Mouse (Mus musculus) forebrain, embryonic 10.5 days (tissue): ENCODE measurements around the gene Rhd. TPM values are rescaled to one million over a fixed set of nuclear protein-coding genes. Genes with fewer than 3 reads are reported as not detected.

ENCODE experiments used
- DNase-seq: peaks from one replicate; pipeline ENCODE4 v3.0.0-alpha.2; 2017; ENCODE audit warnings: low spot score; ENCODE audit errors: extremely low spot score
- H3K27ac ChIP-seq: fragments of 300-500 bp; sonication (generic); 2 replicates; pipeline ENCODE4 v1.5.1; 2016; ENCODE audit warnings: mild to moderate bottlenecking
- H3K27me3 ChIP-seq: fragments of 300-500 bp; sonication (generic); 2 replicates; pipeline ENCODE4 v1.6.1; 2016; ENCODE audit warnings: mild to moderate bottlenecking; ENCODE audit not compliant: poor library complexity, severe bottlenecking
- H3K36me3 ChIP-seq: fragments of 300-500 bp; sonication (generic); replicated peaks from 2 replicates; pipeline ENCODE4 v1.6.1; 2016; ENCODE audit warnings: mild to moderate bottlenecking, moderate library complexity
- H3K4me1 ChIP-seq: fragments of 300-500 bp; sonication (generic); 2 replicates; pipeline ENCODE4 v1.6.1; 2016
- H3K4me3 ChIP-seq: fragments of 300-500 bp; sonication (generic); 2 replicates; pipeline ENCODE4 v1.5.1; 2016; ENCODE audit warnings: mild to moderate bottlenecking, moderate library complexity
- H3K9me3 ChIP-seq: fragments of 300-500 bp; sonication (generic); 2 replicates; pipeline ENCODE4 v1.6.1; 2016; ENCODE audit warnings: mild to moderate bottlenecking, moderate library complexity
- WGBS: fragments of 180-500 bp; shearing (Covaris S2); methylation state at CpG from one replicate; pipeline ENCODE4 v1.1.7; 2016; 5-methylcytosine and 5-hydroxymethylcytosine counted together
- polyA plus RNA-seq: library from polyadenylated mRNA; unstranded; fragments of >200 nt; fragmentation: Nextera tagmentation; extraction: Ambion mirVana; gene quantifications from 2 replicates; pipeline ENCODE4 v1.2.1, GENCODE M21; 2016

The Rhd gene
- polyA plus RNA-seq, 1 experiment from 2014 or later, result 14.5 TPM

DNA sequence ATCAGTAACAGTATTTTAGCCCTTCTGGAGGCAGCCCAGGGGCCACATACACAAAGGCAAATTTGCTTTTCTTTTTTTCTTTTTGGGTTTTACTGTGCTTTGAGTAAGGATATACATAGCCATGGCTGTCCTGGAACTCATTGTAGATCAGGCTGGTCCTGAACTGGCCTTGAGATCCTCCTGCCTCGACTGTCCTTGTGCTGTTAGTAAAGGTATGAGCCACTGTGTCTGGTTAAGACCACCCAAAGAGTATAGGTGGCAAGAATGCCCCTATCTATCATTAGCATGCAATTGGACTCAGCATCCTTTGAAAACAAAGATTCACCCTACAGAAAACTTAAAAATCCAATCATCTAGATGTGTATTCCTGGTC, 64.1 kb downstream of the Rhd start:
- no peaks in the 10 kb centered on the region for H3K9me3 ChIP-seq
- no peak for DNase-seq
- no peak overlapping the region for H3K4me3 ChIP-seq
- no peak overlapping the region for H3K27ac ChIP-seq
- no peaks in the 10 kb centered on the region for H3K27me3 ChIP-seq
- peaks cover 59% of the 10 kb centered on the region for H3K36me3 ChIP-seq
- peaks cover 44% of the 10 kb centered on the region for H3K4me1 ChIP-seq
- 82% methylated on average over 1 of the region's 1 CpGs for WGBS

DNA sequence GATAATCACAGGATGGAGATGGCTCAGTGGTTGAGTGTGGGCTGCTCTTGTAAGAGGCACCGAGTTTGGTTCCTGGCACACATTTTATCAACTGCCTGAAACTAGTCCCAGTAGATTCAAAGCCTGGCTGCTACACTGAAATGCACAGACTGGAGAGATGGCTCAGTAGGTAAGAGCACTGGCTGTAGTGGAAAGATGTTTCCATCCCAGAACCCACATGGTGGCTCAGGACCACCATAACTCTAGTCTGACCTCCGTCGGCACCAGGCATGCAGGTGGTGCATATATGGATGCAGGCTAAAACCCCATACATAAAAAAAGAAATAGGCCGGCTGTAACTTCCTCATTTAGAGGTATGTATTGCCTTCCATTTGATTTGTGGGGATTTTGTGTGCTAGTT, 65.2 kb downstream of the Rhd start:
- Histone ChIP-seq H3K4me3 (no peak overlapping the region), H3K4me1 (peaks cover 41% of the 10 kb centered on the region), H3K36me3 (peaks cover 65% of the 10 kb centered on the region), H3K27ac (no peak overlapping the region), H3K9me3 (no peaks in the 10 kb centered on the region), H3K27me3 (no peaks in the 10 kb centered on the region)
- DNase-seq, result no peak
- WGBS, result 91% methylated on average over 4 of the region's 4 CpGs

DNA sequence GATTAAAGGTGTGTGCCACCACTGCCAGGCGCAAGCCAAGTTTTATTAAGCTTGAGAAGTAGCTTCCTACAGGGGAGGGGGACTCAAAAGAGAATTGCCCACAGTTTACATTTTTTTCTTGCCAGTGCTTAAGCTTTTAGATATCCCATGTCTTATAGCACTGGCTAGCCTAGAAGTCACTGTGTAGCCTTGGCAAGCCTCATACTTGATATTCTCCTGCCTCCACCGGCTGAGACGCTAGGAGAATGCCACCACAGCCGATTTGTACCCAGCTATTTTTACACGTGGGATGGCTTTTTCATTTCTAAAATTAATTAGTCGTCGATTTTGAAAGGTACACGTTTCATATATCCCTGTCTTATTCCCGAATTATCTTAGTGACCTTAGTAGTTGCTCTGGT, 65.9 kb downstream of the Rhd start:
- H3K4me1 ChIP-seq, result peaks cover 34% of the 10 kb centered on the region
- peaks cover 65% of the 10 kb centered on the region for H3K36me3 ChIP-seq
- peak overlapping the region; percentile 100 for H3K4me3 ChIP-seq
- H3K9me3 ChIP-seq, result no peaks in the 10 kb centered on the region
- WGBS, result 31% methylated on average over 9 of the region's 9 CpGs
- H3K27ac ChIP-seq, result no peak overlapping the region
- no peak for DNase-seq
- H3K27me3 ChIP-seq, result no peaks in the 10 kb centered on the region

DNA sequence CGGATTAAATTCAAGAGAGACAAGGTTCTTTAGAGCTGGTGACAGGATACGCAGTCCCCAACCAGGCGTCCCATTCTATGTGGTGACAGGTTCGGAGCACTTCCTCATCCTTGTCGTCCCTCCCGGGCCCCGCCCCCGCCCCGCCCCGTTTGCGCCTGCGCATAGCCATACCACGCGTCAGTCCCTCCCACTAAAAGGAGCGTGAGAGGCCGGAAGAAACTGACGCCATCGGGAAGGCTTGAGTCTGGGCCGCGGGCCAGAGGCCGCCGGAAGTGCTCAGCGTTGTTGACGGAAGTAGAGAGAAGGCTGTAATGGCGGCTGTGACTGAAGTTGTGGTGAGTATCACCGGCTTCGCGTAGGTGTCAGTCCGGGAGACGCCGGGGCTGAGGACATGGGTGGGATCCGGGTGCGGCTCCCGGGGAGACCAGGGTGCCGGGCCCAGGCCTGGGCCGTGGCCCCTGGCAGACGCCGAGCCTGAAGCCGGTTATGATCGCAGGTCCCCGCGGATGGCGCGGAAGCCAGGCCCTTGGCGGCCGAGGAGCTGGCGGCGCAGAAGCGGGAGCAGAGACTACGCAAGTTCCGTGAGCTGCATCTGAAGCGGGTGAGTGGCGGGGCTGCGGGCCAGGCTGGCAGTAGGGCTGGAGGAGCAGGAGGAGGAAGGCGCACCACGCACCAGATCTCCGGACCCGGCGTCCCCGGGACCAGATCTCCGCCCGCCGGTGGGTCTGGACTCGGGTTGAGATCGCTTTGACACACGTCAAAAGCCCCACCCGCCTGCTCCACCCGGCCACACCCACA, 66.5 kb downstream of the Rhd start, which contains the start of gene Syf2:
Gene Syf2, plus strand, starts transcription at position 215 of the 798 bp plus-strand sequence.
- under 1% methylated on average over 67 of the region's 68 CpGs for WGBS
- H3K4me3 ChIP-seq, result peak within 1 kb of the TSS; percentile 100
- no peaks in the 10 kb centered on the region for H3K27me3 ChIP-seq
- peak within 1 kb of the TSS; percentile 86 for H3K27ac ChIP-seq
- H3K36me3 ChIP-seq, result peaks cover 65% of the 10 kb centered on the region
- peak; percentile 98 for DNase-seq
- H3K9me3 ChIP-seq, result no peaks in the 10 kb centered on the region
- peaks cover 27% of the 10 kb centered on the region for H3K4me1 ChIP-seq

DNA sequence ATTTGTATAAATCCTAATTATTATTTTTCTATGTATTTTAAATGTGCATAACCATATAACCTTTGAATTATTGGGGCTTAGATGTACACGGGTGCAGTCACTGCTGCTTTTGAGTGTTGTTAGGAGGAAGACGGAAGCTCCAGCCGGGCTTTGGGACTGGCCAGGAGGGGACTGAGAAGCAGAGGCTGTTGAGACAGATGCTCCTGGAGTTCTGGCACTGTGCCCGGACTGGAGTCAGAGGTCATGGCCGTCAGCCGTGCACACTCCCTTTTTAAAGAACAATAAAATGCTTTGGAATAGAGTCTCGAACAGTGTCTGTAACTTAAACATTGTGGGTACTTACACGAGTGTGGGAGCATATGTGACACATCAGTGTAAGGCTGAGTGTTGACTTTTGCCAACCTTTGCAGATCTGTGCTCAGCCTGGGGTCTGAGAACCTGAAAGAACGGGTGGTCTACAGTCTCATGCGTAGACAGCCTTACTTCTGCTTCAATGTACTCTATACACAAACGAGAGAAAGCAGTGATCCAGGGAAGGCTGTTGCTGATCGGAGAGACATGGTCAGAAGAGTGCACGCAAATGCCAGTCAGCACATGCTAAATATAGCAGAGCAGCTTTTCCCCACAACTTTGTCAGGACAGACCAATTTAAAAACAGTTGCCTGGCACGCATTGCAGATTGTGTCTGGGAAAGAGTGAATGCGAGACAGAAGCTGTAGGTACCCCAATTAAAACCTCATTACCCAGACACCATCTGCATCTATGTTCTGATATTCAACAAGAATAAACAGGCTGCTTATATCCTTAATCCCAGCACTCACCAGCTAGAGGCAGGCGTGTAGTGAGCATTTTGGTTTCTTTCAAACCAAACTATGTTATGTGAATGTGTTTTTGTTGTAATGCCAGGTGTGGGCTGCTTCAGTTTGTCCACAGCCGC, 73.2 kb downstream of the Rhd start:
- Histone ChIP-seq H3K4me1 (peaks cover 6% of the 10 kb centered on the region), H3K4me3 (no peak overlapping the region), H3K36me3 (peaks cover 53% of the 10 kb centered on the region), H3K9me3 (no peaks in the 10 kb centered on the region), H3K27me3 (peaks cover 6% of the 10 kb centered on the region; the same call in 1 of the 2 replicates), H3K27ac (no peak overlapping the region)
- 88% methylated on average over 17 of the region's 17 CpGs for WGBS
- DNase-seq, result no peak

DNA sequence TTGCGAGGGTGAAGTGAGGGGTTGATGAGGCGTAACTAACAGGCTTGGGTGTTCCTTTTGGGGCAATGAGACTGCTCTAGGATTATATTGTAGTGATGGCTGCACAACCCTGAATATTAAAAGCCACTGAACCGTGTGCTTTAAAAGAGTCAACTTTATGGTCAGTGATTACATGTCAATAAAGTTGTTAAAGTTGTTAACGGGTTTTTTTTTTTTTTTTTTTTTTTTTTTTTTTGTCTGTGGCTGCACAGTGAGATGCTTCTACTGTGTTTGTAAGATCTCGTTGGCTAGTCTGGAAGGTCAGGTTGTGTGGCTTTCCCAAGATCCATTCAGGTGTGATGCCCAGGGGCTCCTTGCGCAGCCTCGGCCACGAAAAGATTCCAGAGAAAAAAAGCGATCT, 75.6 kb downstream of the Rhd start:
- Histone ChIP-seq H3K36me3 (peaks cover 30% of the 10 kb centered on the region), H3K4me1 (peaks cover 6% of the 10 kb centered on the region), H3K4me3 (no peak overlapping the region), H3K27me3 (peaks cover 19% of the 10 kb centered on the region), H3K27ac (no peak overlapping the region), H3K9me3 (no peaks in the 10 kb centered on the region)
- WGBS, result 65% methylated on average over 9 of the region's 9 CpGs
- DNase-seq, result no peak

DNA sequence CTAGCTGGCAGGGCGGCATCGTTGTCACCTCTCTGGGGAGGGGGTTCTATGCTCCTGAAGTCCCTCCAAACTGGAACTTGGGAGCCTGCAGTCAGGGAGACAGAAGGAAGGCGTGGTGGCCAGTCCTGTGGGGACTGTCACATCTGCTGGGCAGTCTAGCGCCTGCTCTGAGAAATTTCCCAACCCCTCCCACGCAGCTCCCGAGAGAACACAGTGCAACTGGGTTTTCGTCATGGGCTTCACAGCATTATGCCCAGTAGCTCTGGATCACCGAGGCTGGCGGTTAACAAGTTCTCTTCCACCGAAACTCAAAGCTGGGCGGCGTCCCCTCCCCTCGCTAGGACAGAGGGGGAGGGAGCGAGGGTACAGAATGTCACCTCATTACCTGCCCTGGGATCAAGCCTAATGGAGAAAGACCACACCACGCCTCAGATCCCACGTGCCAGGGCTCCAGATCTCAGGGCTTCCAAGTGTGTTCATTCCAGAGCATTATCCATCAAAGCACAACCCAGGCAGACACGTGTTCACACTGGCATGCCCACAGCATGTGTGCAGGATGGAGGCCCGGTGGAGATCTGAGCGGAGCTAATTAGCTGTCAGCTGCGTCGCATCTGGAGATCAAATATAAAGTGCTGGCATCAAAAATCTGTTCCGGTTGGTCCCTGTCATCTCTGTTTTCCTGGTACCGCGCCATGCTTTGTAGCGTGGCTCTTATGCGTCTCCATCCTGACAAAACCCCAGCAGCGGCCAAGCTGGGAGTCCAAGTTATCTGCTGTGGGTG, 79.6 kb downstream of the Rhd start:
- WGBS, result 62% methylated on average over 27 of the region's 27 CpGs
- no peak overlapping the region for H3K4me3 ChIP-seq
- no peak for DNase-seq
- H3K27me3 ChIP-seq, result peaks cover 30% of the 10 kb centered on the region
- H3K36me3 ChIP-seq, result no peaks in the 10 kb centered on the region
- H3K27ac ChIP-seq, result no peak overlapping the region
- H3K9me3 ChIP-seq, result no peaks in the 10 kb centered on the region
- peaks cover 11% of the 10 kb centered on the region for H3K4me1 ChIP-seq

Other genes starting within 250 kb of the Rhd start
- 2.3 and 2.8 TPM in 2 replicates for gene Man1c1, start 160.2 kb upstream of the Rhd start, polyA plus RNA-seq
- 9.6 and 11.8 TPM in 2 replicates for gene Ldlrap1, start 96.5 kb upstream of the Rhd start, polyA plus RNA-seq
- 33.0 and 35.0 TPM in 2 replicates for gene Maco1, start 11.2 kb upstream of the Rhd start, polyA plus RNA-seq
- 107 and 112 TPM in 2 replicates for gene Tmem50a, start 50.5 kb downstream of the Rhd start, polyA plus RNA-seq
- 278 and 295 TPM in 2 replicates for gene Rsrp1, start 59.1 kb downstream of the Rhd start, polyA plus RNA-seq
- 64.4 and 65.9 TPM in 2 replicates for gene Syf2, start 66.4 kb downstream of the Rhd start, polyA plus RNA-seq